Mouse (Mus musculus) lung, adult 2 months (tissue): ENCODE measurements at regions not wholly inside any gene's neighbourhood (a gene's known extent, or its start where the extent isn't known, plus 50 kb on each side); places are given as distances from the start of the nearest gene placed in this dataset.

Experiments
- CTCF ChIP-seq: fragments of 200-500 bp; IDR thresholded peaks from 2 replicates; pipeline ENCODE4 v1.5.1; 2011; ENCODE audit warnings: mild to moderate bottlenecking, low read length, control low read depth; ENCODE audit not compliant: insufficient read depth
- POLR2A ChIP-seq: fragments of 200-500 bp; IDR thresholded peaks from 2 replicates; pipeline ENCODE4 v1.6.1; 2011; ENCODE audit warnings: low read depth, mild to moderate bottlenecking, control low read depth, low read length, borderline replicate concordance; ENCODE audit errors: extremely low read depth

GRCm38 (mm10) chr10:85741972-85742371 is 87.3 kb upstream of the Pwp1 start:
- TF ChIP-seq POLR2A (no peak), CTCF (0 out of 2 replicates have a peak, but pooled peaks have one; percentile 5)
